24 mouse cellular contexts compared by ENCODE assay signal in genomic region chr5:131156323-131156722, GRCm38 (mm10).
DNase-seq lines count a peak whose midpoint lies in the region; TF ChIP-seq lines count a peak whose summit lies in the region.
"Had no signal": no experiment of that assay in that cellular context is flagged by ENCODE, and none has a peak within 500 bp of the region (broad histone marks: within the 10 kb centered on the region; RNA-seq: fewer than 3 reads in every experiment).

No protein-coding gene starts in this region.

- H3K4me3 ChIP-seq in heart, adult 2 months: no peak overlapping the region
- no peak overlapping the region for H3K4me3 ChIP-seq in layer of hippocampus, adult 2 months
- H3K4me3 ChIP-seq in ES-E14 (ENCODE audit: insufficient read depth in 1 of 2, low read depth in 1 of 2, low read length in 2 of 2, poor library complexity in 1 of 2, severe bottlenecking in 1 of 2): no peak overlapping the region
- H3K4me3 ChIP-seq: embryonic facial prominence, embryonic 12.5 days; forebrain, embryonic 12.5 days; heart, embryonic 13.5 days; limb, embryonic 13.5 days; liver, embryonic 12.5 days; lung, embryonic 15.5 days had no signal

- TF ChIP-seq EP300 in heart, adult 2 months (IDR thresholded peaks at IDR 0.05; ENCODE audit: insufficient read depth, low read depth, low read length): no peak

- 73% methylated on average over 3 of the region's 3 CpGs for WGBS in heart, adult 2 months

- no peaks in the 10 kb centered on the region for H3K4me1 ChIP-seq in heart, adult 2 months (ENCODE audit: control insufficient read depth, insufficient read depth, low read length)
- H3K4me1 ChIP-seq in ES-E14 (ENCODE audit: control insufficient read depth in 2 of 2, insufficient read depth in 2 of 2, low read length in 2 of 2, poor library complexity in 1 of 2): no peaks in the 10 kb centered on the region
- H3K4me1 ChIP-seq: embryonic facial prominence, embryonic 12.5 days; forebrain, embryonic 12.5 days; heart, embryonic 13.5 days; limb, embryonic 13.5 days; liver, embryonic 12.5 days; lung, embryonic 15.5 days had no signal

- peak; percentile 63 for TF ChIP-seq CTCF in heart, adult 2 months (IDR thresholded peaks at IDR 0.05)
- peak; percentile 55 for TF ChIP-seq CTCF in layer of hippocampus, adult 2 months (conservative IDR thresholded peaks at IDR 0.05)
- TF ChIP-seq CTCF in brain, embryonic 14.5 days (IDR thresholded peaks at IDR 0.05; ENCODE audit: borderline replicate concordance, extremely low read depth, insufficient read depth, insufficient read length): peak; percentile 4; the same call in 1 of the 2 replicates

- no peaks in the 10 kb centered on the region for H3K36me3 ChIP-seq in heart, adult 2 months (ENCODE audit: control insufficient read depth, insufficient read depth, low read length)
- H3K36me3 ChIP-seq in ES-E14 (ENCODE audit: control insufficient read depth, insufficient read depth, low read length, poor library complexity, severe bottlenecking): no peaks in the 10 kb centered on the region
- H3K36me3 ChIP-seq: embryonic facial prominence, embryonic 12.5 days; forebrain, embryonic 12.5 days; heart, embryonic 13.5 days; limb, embryonic 13.5 days; liver, embryonic 12.5 days; lung, embryonic 15.5 days had no signal

- intact Hi-C loops in heart, adult 2 months (cut with DNase I): loop anchor here (2.0 kb wide), 2 partner anchors 150 to 272 kb away; no protein-coding TSS in a partner anchor
- intact Hi-C loops in heart, postnatal 25 days (cut with DNase I): loop anchor here (1.0 to 5.0 kb wide), 2 partner anchors 151 to 272 kb away; partner anchors contain the start of gene Galnt17

- TF ChIP-seq POLR2A in heart, adult 2 months (IDR thresholded peaks at IDR 0.05; ENCODE audit: insufficient read depth, low read depth, low read length): no peak
- TF ChIP-seq POLR2A in brain, embryonic 14.5 days (IDR thresholded peaks at IDR 0.05; ENCODE audit: borderline replicate concordance, extremely low read depth, insufficient read depth, insufficient read length, poor library complexity, severe bottlenecking): no peak

- DNase-seq in heart, adult 2 months: no peak
- DNase-seq in heart, postnatal 25 days (ENCODE audit: low spot score): no peak
- no peak for DNase-seq in layer of hippocampus, adult 2 months (ENCODE audit: low spot score in 2 of 2)
- no peak for DNase-seq in layer of hippocampus, adult 9-10 months (ENCODE audit: low spot score)
- DNase-seq in ES-E14 (ENCODE audit: low read depth, low spot score): peak; percentile 17
- no peak for DNase-seq in brain, embryonic 14.5 days (ENCODE audit: low read depth)
- no peak for DNase-seq in thymus, postnatal 10 days (ENCODE audit: low spot score in 2 of 2)
- DNase-seq: adrenal gland, adult 2 months; cerebellum, adult 11-12 months; cerebellum, postnatal 10 days; heart, postnatal 36 days; kidney, postnatal 10 days; layer of hippocampus, postnatal 36 days; lung, postnatal 4 days; midbrain, embryonic 14.5 days; thymus, postnatal 25 days had no signal

- H3K9me3 ChIP-seq in ES-E14 (ENCODE audit: control insufficient read depth, insufficient read depth, low read depth, low read length): no peaks in the 10 kb centered on the region
- H3K9me3 ChIP-seq: embryonic facial prominence, embryonic 12.5 days; forebrain, embryonic 12.5 days; heart, embryonic 13.5 days; limb, embryonic 13.5 days; liver, embryonic 12.5 days; lung, embryonic 15.5 days had no signal

- no peaks in the 10 kb centered on the region for H3K27me3 ChIP-seq in heart, adult 2 months (ENCODE audit: control insufficient read depth, insufficient read depth, low read length)
- H3K27me3 ChIP-seq: CH12.LX; embryonic facial prominence, embryonic 12.5 days; forebrain, embryonic 12.5 days; heart, embryonic 13.5 days; limb, embryonic 13.5 days; liver, embryonic 12.5 days; lung, embryonic 15.5 days had no signal

- H3K9ac ChIP-seq in heart, adult 2 months (ENCODE audit: low read depth, low read length): no peak overlapping the region
- H3K9ac ChIP-seq in ES-E14 (ENCODE audit: insufficient read depth, low read depth, low read length, poor library complexity, severe bottlenecking): no peak overlapping the region
- H3K9ac ChIP-seq: embryonic facial prominence, embryonic 12.5 days; forebrain, embryonic 12.5 days; heart, embryonic 13.5 days; hindbrain, embryonic 14.5 days; limb, embryonic 13.5 days; liver, embryonic 12.5 days; lung, embryonic 15.5 days had no signal

- in situ Hi-C loops in ES-E14 (cut with MboI; ENCODE audit: low sequenced_read_pairs in 2 of 2, unreplicated experiment in 2 of 2): no loop called here

- H3K27ac ChIP-seq in heart, adult 2 months: no peak overlapping the region
- H3K27ac ChIP-seq in layer of hippocampus, adult 2 months: no peak overlapping the region
- no peak overlapping the region for H3K27ac ChIP-seq in ES-E14 (ENCODE audit: insufficient read depth, low read depth, low read length, poor library complexity, severe bottlenecking)
- H3K27ac ChIP-seq: embryonic facial prominence, embryonic 12.5 days; forebrain, embryonic 12.5 days; heart, embryonic 13.5 days; limb, embryonic 13.5 days; liver, embryonic 12.5 days; lung, embryonic 15.5 days had no signal

- no peaks in the 10 kb centered on the region for H3K79me2 ChIP-seq in heart, adult 2 months (replicated peaks; ENCODE audit: control insufficient read depth, insufficient read depth, low read length)

TF ChIP-seq in ES-E14, 5 proteins besides CTCF, POLR2A, EP300 and RAD21:
- TF ChIP-seq CHD2 (IDR thresholded peaks at IDR 0.05; ENCODE audit: low read depth, low read length) (no peak), HCFC1 (IDR thresholded peaks at IDR 0.05; ENCODE audit: borderline replicate concordance, insufficient read depth, low read length) (no peak), ZC3H11A (IDR thresholded peaks at IDR 0.05; ENCODE audit: borderline replicate concordance, low read depth, low read length) (peak; percentile 72), MAFK (IDR thresholded peaks at IDR 0.05; ENCODE audit: insufficient read depth, low read depth, low read length) (no peak)

Comparison
In these comparisons a context has a peak if more than half of its experiments do, and no peak if none do; other contexts are left out.
1. CTCF ChIP-seq: peak in every context shown above with its lines; median percentile 63 in heart, adult 2 months; 55 in layer of hippocampus, adult 2 months; 4 in brain, embryonic 14.5 days.